Mouse (Mus musculus): ENCODE measurements at regions not wholly inside any gene's neighbourhood (a gene's known extent, or its start where the extent isn't known, plus 50 kb on each side); places are given as distances from the start of the nearest gene placed in this dataset.

GRCm38 (mm10) chr2:30716580-30717565 is 86.6 kb downstream of the 1700001O22Rik start:
- TF ChIP-seq POLR2A (IDR thresholded peaks at IDR 0.05; ENCODE audit: borderline replicate concordance, insufficient read depth, low read length) = peak; percentile 41; the same call in 1 of the 2 replicates
- 0 out of 2 replicates have a peak, but pooled peaks have one; percentile 12 for TF ChIP-seq CTCF (IDR thresholded peaks at IDR 0.05; ENCODE audit: borderline replicate concordance, insufficient read depth, low read depth, low read length)
